Mouse (Mus musculus) lung, postnatal 0 days (tissue): ENCODE measurements around the gene Wapl. TPM values are rescaled to one million over a fixed set of nuclear protein-coding genes. Genes with fewer than 3 reads are reported as not detected.

Source experiments
- ATAC-seq: fragments of 200-750 bp; cut with Nextera tagmentation; 2 replicates; pipeline ENCODE4 v1.8.0; 2017; ENCODE audit warnings: moderate library complexity
- DNase-seq: peaks from one replicate; pipeline ENCODE4 v3.0.0-alpha.2; 2016; ENCODE audit warnings: low spot score
- H3K27ac ChIP-seq: fragments of 300-500 bp; sonication (generic); 2 replicates; pipeline ENCODE4 v1.5.1; 2014; ENCODE audit warnings: antibody characterized with exemption, mild to moderate bottlenecking, low read length, mixed read lengths
- H3K27me3 ChIP-seq: fragments of 300-500 bp; sonication (generic); replicated peaks from 2 replicates; pipeline ENCODE4 v1.6.1; 2014; ENCODE audit warnings: low read length, mixed read lengths; ENCODE audit not compliant: insufficient read depth
- H3K36me3 ChIP-seq: fragments of 300-500 bp; sonication (generic); 2 replicates; pipeline ENCODE4 v1.6.1; 2014; ENCODE audit warnings: low read length, mixed read lengths; ENCODE audit not compliant: insufficient read depth
- H3K4me1 ChIP-seq: fragments of 300-500 bp; sonication (generic); 2 replicates; pipeline ENCODE4 v1.6.1; 2014; ENCODE audit warnings: antibody characterized with exemption, low read depth, low read length, mixed read lengths; ENCODE audit not compliant: insufficient read depth
- H3K4me2 ChIP-seq: fragments of 300-500 bp; sonication (generic); replicated peaks from 2 replicates; pipeline ENCODE4 v1.6.1; 2014; ENCODE audit warnings: low read depth, mild to moderate bottlenecking, low read length, moderate library complexity, mixed read lengths
- H3K4me3 ChIP-seq: fragments of 300-500 bp; sonication (generic); 2 replicates; pipeline ENCODE4 v1.5.1; 2014; ENCODE audit warnings: low read depth, low read length
- H3K9ac ChIP-seq: fragments of 300-500 bp; sonication (generic); replicated peaks from 2 replicates; pipeline ENCODE4 v1.6.1; 2014; ENCODE audit warnings: low read depth, mild to moderate bottlenecking
- H3K9me3 ChIP-seq: fragments of 300-500 bp; sonication (generic); 2 replicates; pipeline ENCODE4 v1.6.1; 2016; ENCODE audit warnings: low read length, mixed read lengths
- CTCF ChIP-seq: IDR thresholded peaks from 2 replicates; pipeline ENCODE4 v1.5.1; 2016; ENCODE audit warnings: antibody characterized with exemption, mild to moderate bottlenecking
- EP300 ChIP-seq: IDR thresholded peaks from 2 replicates; pipeline ENCODE4 v1.6.1; 2016; ENCODE audit warnings: antibody characterized with exemption, mild to moderate bottlenecking, control low read depth
- WGBS: fragments of 180-500 bp; shearing (Covaris S2); extraction: QIAGEN DNeasy Blood & Tissue Kit; methylation state at CpG from one replicate; pipeline ENCODE4 v1.1.7; 2014; 5-methylcytosine and 5-hydroxymethylcytosine counted together
- polyA plus RNA-seq: library from polyadenylated mRNA; unstranded; fragments of >200 nt; fragmentation: Nextera tagmentation; extraction: Ambion mirVana; gene quantifications from 2 replicates; pipeline ENCODE4 v1.2.1, GENCODE M21; 2015

Wapl gene
- 19.9 and 22.7 TPM in 2 replicates for polyA plus RNA-seq

DNA sequence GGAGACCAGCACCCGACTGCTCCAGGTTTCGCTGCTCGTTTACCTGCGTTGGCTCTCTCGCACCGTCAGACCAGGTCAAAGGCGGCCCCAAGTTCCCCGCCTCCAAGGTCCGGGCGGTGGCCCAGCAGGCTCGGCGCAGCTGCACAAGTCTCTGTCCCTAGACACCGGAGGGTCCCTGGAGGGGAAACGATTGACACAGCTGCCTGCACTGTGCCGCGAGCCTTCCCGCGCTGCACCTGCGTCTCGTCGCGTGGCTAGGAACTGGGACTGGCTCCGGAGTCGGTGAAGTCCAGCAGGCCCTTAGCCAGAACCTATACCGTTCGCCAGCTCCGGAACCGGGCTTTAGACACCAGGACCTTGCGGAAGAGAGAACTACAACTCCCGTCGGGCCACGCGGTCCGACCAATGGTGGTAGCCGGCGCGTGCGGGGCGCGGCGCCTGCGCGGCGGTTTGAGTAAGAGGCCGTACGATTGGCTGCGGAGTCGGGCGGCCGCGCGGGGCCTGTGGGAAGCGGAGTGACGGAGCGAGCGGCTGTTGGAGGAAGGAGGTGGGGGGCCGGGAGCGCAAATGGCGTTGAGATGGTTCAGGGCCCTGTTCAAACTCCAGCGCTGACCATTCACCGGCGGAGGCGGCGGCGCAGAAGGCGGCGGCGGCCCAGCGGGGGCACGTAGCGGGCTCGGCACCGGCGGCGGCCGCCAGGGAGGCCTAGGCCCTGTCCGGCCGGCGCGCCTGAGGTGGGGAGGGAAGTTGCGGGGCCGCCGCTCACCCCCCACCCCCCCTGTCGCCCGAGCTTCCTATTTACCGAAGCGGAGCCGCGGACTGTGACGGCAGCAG lies at the start of gene Wapl:
TSS of gene Wapl (plus strand) at position 534 of the 834 bp plus-strand sequence.
- peak; percentile 99 for ATAC-seq
- under 1% methylated on average over 67 of the region's 90 CpGs for whole genome bisulfite sequencing
- Histone ChIP-seq H3K4me2 (peak within 1 kb of the TSS; percentile 57), H3K27ac (peak within 1 kb of the TSS; percentile 96), H3K36me3 (no peaks in the 10 kb centered on the region), H3K4me1 (no peaks in the 10 kb centered on the region), H3K4me3 (peak within 1 kb of the TSS; percentile 89), H3K27me3 (no peaks in the 10 kb centered on the region), H3K9ac (peak within 1 kb of the TSS; percentile 94), H3K9me3 (no peaks in the 10 kb centered on the region)
- TF ChIP-seq EP300 (no peak), CTCF (no peak)
- DNase-seq, result peak; percentile 99

DNA sequence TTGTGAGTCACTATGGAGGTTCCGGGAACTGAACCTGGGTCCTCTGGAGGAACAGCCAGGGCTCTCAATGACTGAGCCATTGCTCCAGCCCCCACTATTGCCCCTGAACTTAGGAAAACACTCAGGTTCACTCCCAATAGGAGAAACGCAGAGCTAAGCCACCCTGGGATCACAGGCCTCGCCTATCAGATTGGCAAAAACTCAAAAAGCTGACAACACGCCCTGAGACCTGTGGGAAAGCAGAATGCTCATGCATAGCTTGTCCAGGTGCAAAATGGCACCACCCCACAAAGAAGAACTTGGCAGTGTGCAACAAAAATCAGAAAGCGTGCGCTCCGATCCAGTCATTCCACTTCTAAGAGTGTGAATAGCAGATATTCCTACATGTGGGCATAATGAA lies 46.9 kb upstream of the Wapl start:
- DNase-seq (no peak), ATAC-seq (no peak)
- no peak overlapping the region for H3K4me3 ChIP-seq
- H3K27me3 ChIP-seq, result no peaks in the 10 kb centered on the region
- no peaks in the 10 kb centered on the region for H3K9me3 ChIP-seq
- no peaks in the 10 kb centered on the region for H3K4me1 ChIP-seq
- no peaks in the 10 kb centered on the region for H3K36me3 ChIP-seq
- WGBS, result 68% methylated on average over 7 of the region's 7 CpGs
- no peak overlapping the region for H3K27ac ChIP-seq
- no peak overlapping the region for H3K9ac ChIP-seq
- no peak overlapping the region for H3K4me2 ChIP-seq
- no peak for TF ChIP-seq EP300
- no peak for TF ChIP-seq CTCF

DNA sequence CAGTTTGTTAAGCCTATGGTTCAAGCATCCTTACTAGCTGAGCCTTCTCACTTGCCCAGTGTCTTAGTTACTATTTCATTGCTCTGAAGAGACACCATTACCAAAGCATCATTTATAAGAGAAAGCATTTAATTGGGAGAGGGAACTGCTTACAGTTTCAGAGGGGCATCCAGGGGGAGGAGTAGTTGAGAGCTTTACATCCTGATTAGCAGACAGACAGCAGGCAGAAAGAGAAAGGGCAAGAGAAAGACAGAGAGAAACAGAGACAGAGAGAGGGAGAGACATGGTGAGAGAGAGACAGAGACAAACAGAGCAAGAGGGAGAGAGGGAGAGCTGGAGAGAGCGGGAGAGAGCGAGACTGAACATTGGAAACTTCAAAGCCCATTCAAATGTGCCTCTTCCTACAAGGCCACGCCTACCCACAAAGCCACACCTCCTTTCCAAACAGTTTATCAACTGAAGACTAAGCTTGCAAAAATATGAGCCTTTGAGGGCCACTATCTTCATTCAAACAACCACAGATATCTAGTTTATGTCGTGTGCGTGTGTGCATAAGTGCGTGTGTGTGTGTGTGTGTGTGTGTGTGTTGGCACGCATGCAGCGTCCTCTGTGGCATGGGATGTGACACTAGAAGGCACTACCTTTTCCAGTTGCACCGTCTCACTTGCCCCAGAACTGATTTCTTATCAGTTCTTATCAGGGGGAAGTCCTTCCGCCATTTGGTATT lies 40.8 kb upstream of the Wapl start:
- no peak overlapping the region for H3K9ac ChIP-seq
- DNase-seq, result no peak
- ATAC-seq, result no peak
- H3K27ac ChIP-seq, result no peak overlapping the region
- no peaks in the 10 kb centered on the region for H3K4me1 ChIP-seq
- no peaks in the 10 kb centered on the region for H3K9me3 ChIP-seq
- WGBS, result 55% methylated on average over 10 of the region's 10 CpGs
- no peak overlapping the region for H3K4me3 ChIP-seq
- H3K4me2 ChIP-seq, result no peak overlapping the region
- no peaks in the 10 kb centered on the region for H3K27me3 ChIP-seq
- no peak for TF ChIP-seq CTCF
- no peak for TF ChIP-seq EP300
- H3K36me3 ChIP-seq, result no peaks in the 10 kb centered on the region

DNA sequence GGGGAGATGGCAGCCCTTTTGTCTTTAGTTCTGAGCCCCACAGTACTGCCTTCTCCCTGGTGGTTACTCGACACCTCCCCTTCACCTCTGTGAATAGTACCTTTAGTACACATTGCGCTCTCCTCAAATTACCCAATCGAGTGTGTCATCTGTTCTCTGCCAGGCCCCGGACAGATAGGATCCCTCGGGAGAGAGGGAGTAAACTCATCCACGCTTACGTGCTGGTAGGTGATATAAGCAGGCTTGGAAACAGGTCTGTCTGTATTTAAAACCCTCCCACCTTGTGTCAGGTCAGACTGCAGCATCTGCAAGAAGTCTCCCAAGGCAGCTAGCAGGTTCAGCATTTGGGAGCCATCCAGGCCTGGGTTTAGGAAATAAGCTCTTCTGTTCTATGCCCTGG lies 38.5 kb upstream of the Wapl start:
- Histone ChIP-seq H3K27ac (no peak overlapping the region), H3K27me3 (no peaks in the 10 kb centered on the region), H3K4me1 (no peaks in the 10 kb centered on the region), H3K4me2 (no peak overlapping the region), H3K36me3 (no peaks in the 10 kb centered on the region), H3K9ac (no peak overlapping the region), H3K9me3 (no peaks in the 10 kb centered on the region), H3K4me3 (no peak overlapping the region)
- ATAC-seq, result no peak
- no peak for TF ChIP-seq EP300
- TF ChIP-seq CTCF, result no peak
- WGBS, result 30% methylated on average over 7 of the region's 7 CpGs
- DNase-seq, result no peak

DNA sequence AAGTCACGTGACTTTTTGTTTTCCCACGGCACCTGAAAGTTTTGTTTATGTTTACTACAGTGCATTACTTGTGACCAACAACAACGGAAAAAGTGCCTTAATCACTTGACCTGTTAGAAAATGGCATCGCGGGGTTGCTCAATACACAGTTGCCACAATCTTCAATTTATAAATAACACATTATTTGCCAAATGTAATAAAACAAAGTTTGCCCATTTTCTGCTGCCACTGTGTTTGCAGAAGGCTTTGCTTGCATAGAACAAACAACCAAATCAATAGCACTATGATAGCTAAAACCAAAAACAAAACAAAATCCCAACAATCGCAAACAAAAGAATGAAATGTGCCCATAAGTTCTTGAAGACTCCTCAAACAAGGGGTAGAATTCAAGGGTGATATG lies 38.0 kb upstream of the Wapl start:
- DNase-seq (no peak), ATAC-seq (no peak)
- Histone ChIP-seq H3K4me3 (no peak overlapping the region), H3K4me1 (no peaks in the 10 kb centered on the region), H3K27ac (no peak overlapping the region), H3K27me3 (no peaks in the 10 kb centered on the region), H3K9me3 (no peaks in the 10 kb centered on the region), H3K4me2 (no peak overlapping the region), H3K36me3 (no peaks in the 10 kb centered on the region), H3K9ac (no peak overlapping the region)
- TF ChIP-seq EP300 (no peak), CTCF (no peak)
- 78% methylated on average over 6 of the region's 6 CpGs for WGBS

DNA sequence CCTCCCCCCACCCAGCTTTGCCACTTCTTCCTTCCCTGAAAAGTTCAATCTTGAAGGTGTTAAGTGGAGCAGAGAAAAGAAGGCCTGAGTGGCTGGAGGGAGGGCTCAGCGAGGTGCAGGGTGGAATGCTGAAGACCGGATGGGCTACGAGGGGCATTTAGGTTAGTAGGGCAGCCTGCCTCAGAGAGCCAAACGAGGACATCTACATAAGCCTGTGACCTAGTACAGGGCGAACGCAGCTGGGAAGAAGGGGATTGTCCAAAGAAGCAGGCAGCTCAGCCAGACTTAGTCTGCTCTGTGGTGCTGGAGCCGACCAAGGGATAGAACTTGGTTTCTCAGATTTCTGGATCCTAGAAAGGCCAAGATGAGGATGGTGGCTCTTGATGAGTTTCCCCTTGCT lies 29.6 kb upstream of the Wapl start:
- no peak for TF ChIP-seq EP300
- TF ChIP-seq CTCF, result no peak
- Histone ChIP-seq H3K9ac (no peak overlapping the region), H3K9me3 (no peaks in the 10 kb centered on the region), H3K4me3 (no peak overlapping the region), H3K4me1 (no peaks in the 10 kb centered on the region), H3K27me3 (no peaks in the 10 kb centered on the region), H3K36me3 (no peaks in the 10 kb centered on the region), H3K4me2 (no peak overlapping the region), H3K27ac (no peak overlapping the region)
- WGBS, result 53% methylated on average over 7 of the region's 7 CpGs
- DNase-seq, result no peak
- no peak for ATAC-seq
